ENCODE assay signal across 17 mouse cellular contexts in genomic region chr17:87514366-87515126, GRCm38 (mm10).
DNase-seq lines count a peak whose midpoint lies in the region; ATAC-seq and TF ChIP-seq lines count a peak whose summit lies in the region.
"Had no signal": no experiment of that assay in that cellular context is flagged by ENCODE, and none has a peak within 500 bp of the region (broad histone marks: within the 10 kb centered on the region; RNA-seq: fewer than 3 reads in every experiment).

No protein-coding gene starts in this region.

- no peak for ATAC-seq in heart, embryonic 11.5 days (replicated peaks; ENCODE audit: insufficient number of reproducible peaks, low FRiP score, low TSS enrichment)
- no peak for ATAC-seq in limb, embryonic 11.5 days (ENCODE audit: insufficient number of reproducible peaks, low FRiP score, low TSS enrichment, low read depth)
- ATAC-seq: forebrain, embryonic 13.5 days had no signal

- TF ChIP-seq POLR2A in heart, adult 2 months (IDR thresholded peaks at IDR 0.05; ENCODE audit: insufficient read depth, low read depth, low read length): no peak
- no peak for TF ChIP-seq POLR2A in ES-Bruce4 (IDR thresholded peaks at IDR 0.05; ENCODE audit: insufficient read depth, low read length)

- no peaks in the 10 kb centered on the region for H3K36me3 ChIP-seq in heart, embryonic 11.5 days (ENCODE audit: control insufficient read depth, insufficient read depth, low read length)
- H3K36me3 ChIP-seq in heart, adult 2 months (ENCODE audit: control insufficient read depth, insufficient read depth, low read length): no peaks in the 10 kb centered on the region
- no peaks in the 10 kb centered on the region for H3K36me3 ChIP-seq in ES-Bruce4 (ENCODE audit: control insufficient read depth, insufficient read depth, low read length, poor library complexity, severe bottlenecking)
- H3K36me3 ChIP-seq in limb, embryonic 11.5 days (ENCODE audit: control insufficient read depth, insufficient read depth, low read length): no peaks in the 10 kb centered on the region
- H3K36me3 ChIP-seq: embryonic facial prominence, embryonic 15.5 days; G1E; limb, embryonic 15.5 days had no signal

- peak overlapping the region; percentile 36; the same call in 1 of the 2 replicates for H3K27ac ChIP-seq in heart, embryonic 11.5 days (ENCODE audit: low read depth, low read length)
- no peak overlapping the region for H3K27ac ChIP-seq in heart, adult 2 months
- H3K27ac ChIP-seq in ES-Bruce4 (ENCODE audit: insufficient read depth, low read length): 0 out of 2 replicates have a peak overlapping the region, but pooled peaks have one; percentile 5
- H3K27ac ChIP-seq in limb, embryonic 11.5 days (replicated peaks; ENCODE audit: low read depth, low read length): no peak overlapping the region
- H3K27ac ChIP-seq: embryonic facial prominence, embryonic 15.5 days; forebrain, embryonic 13.5 days; limb, embryonic 15.5 days had no signal

- H3K9me3 ChIP-seq in heart, embryonic 11.5 days (replicated peaks; ENCODE audit: control insufficient read depth, low read length): no peaks in the 10 kb centered on the region
- no peaks in the 10 kb centered on the region for H3K9me3 ChIP-seq in ES-Bruce4 (replicated peaks; ENCODE audit: control insufficient read depth, insufficient read depth, low read length, poor library complexity, severe bottlenecking)
- no peaks in the 10 kb centered on the region for H3K9me3 ChIP-seq in limb, embryonic 11.5 days (ENCODE audit: control insufficient read depth, low read length)
- H3K9me3 ChIP-seq: embryonic facial prominence, embryonic 15.5 days; forebrain, embryonic 13.5 days; G1E; limb, embryonic 15.5 days had no signal

- H3K27me3 ChIP-seq in heart, embryonic 11.5 days (ENCODE audit: control insufficient read depth, insufficient read depth, low read length): no peaks in the 10 kb centered on the region
- no peaks in the 10 kb centered on the region for H3K27me3 ChIP-seq in heart, adult 2 months (ENCODE audit: control insufficient read depth, insufficient read depth, low read length)
- H3K27me3 ChIP-seq in ES-Bruce4 (ENCODE audit: control insufficient read depth, insufficient read depth, low read length, poor library complexity, severe bottlenecking): no peaks in the 10 kb centered on the region
- H3K27me3 ChIP-seq in limb, embryonic 11.5 days (ENCODE audit: control insufficient read depth, insufficient read depth, low read length): no peaks in the 10 kb centered on the region
- H3K27me3 ChIP-seq: embryonic facial prominence, embryonic 15.5 days; forebrain, embryonic 13.5 days; limb, embryonic 15.5 days had no signal

- no peak for TF ChIP-seq CTCF in heart, adult 2 months (IDR thresholded peaks at IDR 0.05)
- no peak for TF ChIP-seq CTCF in ES-Bruce4 (IDR thresholded peaks at IDR 0.05; ENCODE audit: low read depth, low read length)

- H3K4me3 ChIP-seq in heart, embryonic 11.5 days (ENCODE audit: low read depth, low read length): no peak overlapping the region
- no peak overlapping the region for H3K4me3 ChIP-seq in heart, adult 2 months
- H3K4me3 ChIP-seq in ES-Bruce4 (ENCODE audit: low read depth, low read length): no peak overlapping the region
- H3K4me3 ChIP-seq in limb, embryonic 11.5 days (ENCODE audit: low read depth, low read length): no peak overlapping the region
- H3K4me3 ChIP-seq: embryonic facial prominence, embryonic 15.5 days; forebrain, embryonic 13.5 days; limb, embryonic 15.5 days had no signal

- intact Hi-C loops in heart, adult 2 months (cut with DNase I): no loop called here
- intact Hi-C loops in gastrocnemius, postnatal 14 days (cut with DNase I; ENCODE audit: low total_unique reads): no loop called here
- intact Hi-C loops in left cerebral cortex, postnatal 10 days (cut with DNase I): no loop called here

- DNase-seq in heart, adult 2 months: no peak
- peak; percentile 36 for DNase-seq in limb, embryonic 11.5 days (ENCODE audit: low spot score)
- DNase-seq in lung, postnatal 36 days: peak; percentile 62
- DNase-seq in gastrocnemius, postnatal 14 days: no peak
- DNase-seq in left cerebral cortex, postnatal 10 days (ENCODE audit: extremely low spot score in 1 of 2, low spot score in 2 of 2): no peak
- DNase-seq in ovary, adult 18-20 months (ENCODE audit: low spot score): no peak
- DNase-seq: adrenal gland, postnatal 10 days; cerebellum, postnatal 10 days; kidney, adult 11 months; kidney, postnatal 25 days; right cerebral cortex, postnatal 14 days had no signal

- H3K79me2 ChIP-seq in heart, adult 2 months (replicated peaks; ENCODE audit: control insufficient read depth, insufficient read depth, low read length): no peaks in the 10 kb centered on the region

- peaks cover 37% of the 10 kb centered on the region for H3K4me1 ChIP-seq in heart, embryonic 11.5 days (ENCODE audit: control insufficient read depth, insufficient read depth, low read length)
- H3K4me1 ChIP-seq in heart, adult 2 months (ENCODE audit: control insufficient read depth, insufficient read depth, low read length): peaks cover 2% of the 10 kb centered on the region; the same call in 1 of the 2 replicates
- no peaks in the 10 kb centered on the region for H3K4me1 ChIP-seq in ES-Bruce4 (ENCODE audit: control insufficient read depth, insufficient read depth, low read length)
- H3K4me1 ChIP-seq in limb, embryonic 11.5 days (ENCODE audit: control insufficient read depth, insufficient read depth, low read length): no peaks in the 10 kb centered on the region; the same call in 1 of the 2 replicates
- H3K4me1 ChIP-seq: forebrain, embryonic 13.5 days; limb, embryonic 15.5 days had no signal

- TF ChIP-seq EP300 in heart, adult 2 months (IDR thresholded peaks at IDR 0.05; ENCODE audit: insufficient read depth, low read depth, low read length): no peak
- 0 out of 2 replicates have a peak, but pooled peaks have one; percentile 45 for TF ChIP-seq EP300 in ES-Bruce4 (IDR thresholded peaks at IDR 0.05; ENCODE audit: insufficient read depth, low read depth, low read length)

- peak overlapping the region; percentile 8; the same call in 1 of the 2 replicates for H3K4me2 ChIP-seq in heart, embryonic 11.5 days
- no peak overlapping the region for H3K4me2 ChIP-seq in limb, embryonic 11.5 days (ENCODE audit: low read depth, severe bottlenecking)
- H3K4me2 ChIP-seq: embryonic facial prominence, embryonic 15.5 days; forebrain, embryonic 13.5 days; limb, embryonic 15.5 days had no signal

- WGBS in heart, embryonic 11.5 days (ENCODE audit: insufficient replicate concordance): 41% methylated on average over 6 of the region's 6 CpGs
- 75% methylated on average over 6 of the region's 6 CpGs for WGBS in heart, adult 2 months
- 42% methylated on average over 6 of the region's 6 CpGs for WGBS in limb, embryonic 11.5 days

- no peak overlapping the region for H3K9ac ChIP-seq in heart, embryonic 11.5 days (ENCODE audit: low read depth, low read length)
- no peak overlapping the region for H3K9ac ChIP-seq in heart, adult 2 months (ENCODE audit: low read depth, low read length)
- H3K9ac ChIP-seq in ES-Bruce4 (ENCODE audit: low read depth, poor library complexity, severe bottlenecking): no peak overlapping the region
- H3K9ac ChIP-seq in limb, embryonic 11.5 days (ENCODE audit: low read length): no peak overlapping the region
- H3K9ac ChIP-seq: embryonic facial prominence, embryonic 15.5 days; forebrain, embryonic 13.5 days; limb, embryonic 15.5 days had no signal

Comparison
In these comparisons a context has a peak if more than half of its experiments do, and no peak if none do; other contexts are left out.
1. H3K27ac ChIP-seq: peak in heart, embryonic 11.5 days (single experiment) and ES-Bruce4 (single experiment); none in heart, adult 2 months (single experiment) and limb, embryonic 11.5 days (single experiment).
2. DNase-seq: peak in limb, embryonic 11.5 days (single experiment) and lung, postnatal 36 days (single experiment); none in heart, adult 2 months (0 of 2), gastrocnemius, postnatal 14 days (single experiment), left cerebral cortex, postnatal 10 days (0 of 2) and ovary, adult 18-20 months (single experiment).